Mouse (Mus musculus) kidney, embryonic 14.5 days (tissue): ENCODE data around the gene Twistnb. TPM values are rescaled to one million over a fixed set of nuclear protein-coding genes. Genes with fewer than 3 reads are reported as not detected.

ENCODE experiments used
- ATAC-seq: fragments of 200-750 bp; cut with Nextera tagmentation; 2 replicates; pipeline ENCODE4 v1.8.0; 2017; ENCODE audit warnings: moderate number of reproducible peaks, mild to moderate bottlenecking, moderate TSS enrichment, moderate library complexity; ENCODE audit not compliant: low FRiP score, low TSS enrichment
- H3K27ac ChIP-seq: fragments of 300-500 bp; sonication (generic); 2 replicates; pipeline ENCODE4 v1.5.1; 2014; ENCODE audit warnings: low read depth, mild to moderate bottlenecking, low read length, moderate library complexity, mixed read lengths
- H3K27me3 ChIP-seq: fragments of 300-500 bp; sonication (generic); 2 replicates; pipeline ENCODE4 v1.6.1; 2014; ENCODE audit warnings: mild to moderate bottlenecking, low read length; ENCODE audit not compliant: control insufficient read depth, insufficient read depth
- H3K36me3 ChIP-seq: fragments of 300-500 bp; sonication (generic); 2 replicates; pipeline ENCODE4 v1.6.1; 2014; ENCODE audit warnings: low read length, mixed read lengths; ENCODE audit not compliant: control insufficient read depth, insufficient read depth
- H3K4me1 ChIP-seq: fragments of 300-500 bp; sonication (generic); 2 replicates; pipeline ENCODE4 v1.6.1; 2014; ENCODE audit warnings: low read length, mixed read lengths; ENCODE audit not compliant: control insufficient read depth, insufficient read depth
- H3K4me2 ChIP-seq: fragments of 300-500 bp; sonication (generic); replicated peaks from 2 replicates; pipeline ENCODE4 v1.6.1; 2014; ENCODE audit warnings: low read depth, mild to moderate bottlenecking, low read length
- H3K4me3 ChIP-seq: fragments of 300-500 bp; sonication (generic); 2 replicates; pipeline ENCODE4 v1.5.1; 2014; ENCODE audit warnings: mild to moderate bottlenecking, low read length
- H3K9ac ChIP-seq: fragments of 300-500 bp; sonication (generic); 2 replicates; pipeline ENCODE4 v1.6.1; 2014; ENCODE audit warnings: low read depth, mild to moderate bottlenecking, low read length, moderate library complexity
- H3K9me3 ChIP-seq: fragments of 300-500 bp; sonication (generic); 2 replicates; pipeline ENCODE4 v1.6.1; 2016; ENCODE audit warnings: low read length; ENCODE audit not compliant: control insufficient read depth
- WGBS: fragments of 180-500 bp; shearing (Covaris S2); extraction: QIAGEN DNeasy Blood & Tissue Kit; methylation state at CpG from one replicate; pipeline ENCODE4 v1.1.7; 2014; 5-methylcytosine and 5-hydroxymethylcytosine counted together
- polyA plus RNA-seq: library from polyadenylated mRNA; unstranded; fragments of >200 nt; fragmentation: Nextera tagmentation; extraction: Ambion mirVana; gene quantifications from 2 replicates; pipeline ENCODE4 v1.2.1, GENCODE M21; 2014

The Twistnb gene
- polyA plus RNA-seq, 1 experiment from 2014 or later = 71.4 TPM

GRCm38 (mm10) chr12:33424329-33424728 is 5.1 kb upstream of the Twistnb start:
- 29% methylated on average over 3 of the region's 3 CpGs for WGBS
- Histone ChIP-seq H3K9ac (no peak overlapping the region), H3K4me2 (no peak overlapping the region), H3K36me3 (no peaks in the 10 kb centered on the region), H3K9me3 (no peaks in the 10 kb centered on the region), H3K27me3 (0 out of 2 replicates have a peak, but pooled peaks cover 3% of the 10 kb centered on the region), H3K4me3 (no peak overlapping the region), H3K4me1 (no peaks in the 10 kb centered on the region), H3K27ac (no peak overlapping the region)
- no peak for ATAC-seq

- ATAC-seq = no peak
- Histone ChIP-seq H3K27me3 (no peaks in the 10 kb centered on the region), H3K27ac (no peak overlapping the region), H3K4me3 (no peak overlapping the region), H3K9ac (no peak overlapping the region), H3K4me2 (no peak overlapping the region), H3K36me3 (no peaks in the 10 kb centered on the region), H3K4me1 (peaks cover 4% of the 10 kb centered on the region; the same call in 1 of the 2 replicates), H3K9me3 (no peaks in the 10 kb centered on the region)
- WGBS = 33% methylated on average over 3 of the region's 3 CpGs
These were observed 2.1 kb upstream of the Twistnb start for GRCm38 (mm10) chr12:33427293-33427692.

- no peak overlapping the region for H3K27ac ChIP-seq
- no peak overlapping the region for H3K9ac ChIP-seq
- no peak for ATAC-seq
- H3K9me3 ChIP-seq = no peaks in the 10 kb centered on the region
- H3K4me1 ChIP-seq = peaks cover 4% of the 10 kb centered on the region; the same call in 1 of the 2 replicates
- H3K4me2 ChIP-seq = no peak overlapping the region
- no peaks in the 10 kb centered on the region for H3K36me3 ChIP-seq
- WGBS = 77% methylated on average over 2 of the region's 2 CpGs
- no peaks in the 10 kb centered on the region for H3K27me3 ChIP-seq
- H3K4me3 ChIP-seq = no peak overlapping the region
These were observed 1.7 kb upstream of the Twistnb start for GRCm38 (mm10) chr12:33427726-33428125.

- no peak overlapping the region for H3K4me2 ChIP-seq
- no peaks in the 10 kb centered on the region for H3K27me3 ChIP-seq
- 85% methylated on average over 9 of the region's 9 CpGs for WGBS
- H3K9ac ChIP-seq = no peak overlapping the region
- peaks cover 10% of the 10 kb centered on the region for H3K36me3 ChIP-seq
- H3K27ac ChIP-seq = no peak overlapping the region
- H3K4me3 ChIP-seq = no peak overlapping the region
- H3K4me1 ChIP-seq = peaks cover 4% of the 10 kb centered on the region; the same call in 1 of the 2 replicates
- H3K9me3 ChIP-seq = no peaks in the 10 kb centered on the region
- ATAC-seq = no peak
These were observed 4.4 kb downstream of the Twistnb start for GRCm38 (mm10) chr12:33433812-33434211.

GRCm38 (mm10) chr12:33434758-33435157 is 5.3 kb downstream of the Twistnb start:
- Histone ChIP-seq H3K9ac (no peak overlapping the region), H3K9me3 (no peaks in the 10 kb centered on the region), H3K27me3 (no peaks in the 10 kb centered on the region), H3K4me3 (no peak overlapping the region), H3K4me1 (peaks cover 4% of the 10 kb centered on the region; the same call in 1 of the 2 replicates), H3K27ac (no peak overlapping the region), H3K36me3 (peaks cover 10% of the 10 kb centered on the region), H3K4me2 (no peak overlapping the region)
- 97% methylated on average over 4 of the region's 4 CpGs for WGBS
- ATAC-seq = no peak

GRCm38 (mm10) chr12:33455418-33455817 is 26.0 kb downstream of the Twistnb start:
- H3K4me3 ChIP-seq = no peak overlapping the region
- no peaks in the 10 kb centered on the region for H3K36me3 ChIP-seq
- ATAC-seq = no peak
- H3K27me3 ChIP-seq = no peaks in the 10 kb centered on the region
- no peaks in the 10 kb centered on the region for H3K4me1 ChIP-seq
- H3K9ac ChIP-seq = no peak overlapping the region
- 78% methylated on average over 7 of the region's 7 CpGs for WGBS
- H3K4me2 ChIP-seq = no peak overlapping the region
- H3K27ac ChIP-seq = no peak overlapping the region
- no peaks in the 10 kb centered on the region for H3K9me3 ChIP-seq

GRCm38 (mm10) chr12:33456242-33456641 is 26.8 kb downstream of the Twistnb start:
- Histone ChIP-seq H3K27me3 (no peaks in the 10 kb centered on the region), H3K4me2 (no peak overlapping the region), H3K9ac (no peak overlapping the region), H3K9me3 (no peaks in the 10 kb centered on the region), H3K36me3 (no peaks in the 10 kb centered on the region), H3K27ac (no peak overlapping the region), H3K4me3 (no peak overlapping the region), H3K4me1 (no peaks in the 10 kb centered on the region)
- no peak for ATAC-seq
- 54% methylated on average over 5 of the region's 5 CpGs for WGBS

- H3K4me3 ChIP-seq = no peak overlapping the region
These were observed 51.5 kb downstream of the Twistnb start for GRCm38 (mm10) chr12:33480975-33481374.

GRCm38 (mm10) chr12:33482931-33483330 is 53.5 kb downstream of the Twistnb start:
- H3K4me3 ChIP-seq = no peak overlapping the region
- WGBS = 69% methylated on average over 2 of the region's 2 CpGs
- H3K4me2 ChIP-seq = no peak overlapping the region

More at GRCm38 (mm10) chr12:33480975-33481374, 51.5 kb downstream of the Twistnb start:
- H3K9ac ChIP-seq = no peak overlapping the region
- no peak overlapping the region for H3K4me2 ChIP-seq
- 0 out of 2 replicates have a peak, but pooled peaks cover 3% of the 10 kb centered on the region for H3K9me3 ChIP-seq
- no peak overlapping the region for H3K27ac ChIP-seq
- no peaks in the 10 kb centered on the region for H3K36me3 ChIP-seq
- no peak for ATAC-seq
- 25% methylated on average over 5 of the region's 5 CpGs for WGBS
- H3K4me1 ChIP-seq = no peaks in the 10 kb centered on the region
- no peaks in the 10 kb centered on the region for H3K27me3 ChIP-seq

More at GRCm38 (mm10) chr12:33482931-33483330, 53.5 kb downstream of the Twistnb start:
- no peak for ATAC-seq
- Histone ChIP-seq H3K9ac (no peak overlapping the region), H3K27ac (no peak overlapping the region), H3K9me3 (0 out of 2 replicates have a peak, but pooled peaks cover 3% of the 10 kb centered on the region), H3K27me3 (no peaks in the 10 kb centered on the region), H3K4me1 (no peaks in the 10 kb centered on the region), H3K36me3 (no peaks in the 10 kb centered on the region)
